Comparison of ENCODE assay signal across 16 mouse cellular contexts in the genomic region with DNA sequence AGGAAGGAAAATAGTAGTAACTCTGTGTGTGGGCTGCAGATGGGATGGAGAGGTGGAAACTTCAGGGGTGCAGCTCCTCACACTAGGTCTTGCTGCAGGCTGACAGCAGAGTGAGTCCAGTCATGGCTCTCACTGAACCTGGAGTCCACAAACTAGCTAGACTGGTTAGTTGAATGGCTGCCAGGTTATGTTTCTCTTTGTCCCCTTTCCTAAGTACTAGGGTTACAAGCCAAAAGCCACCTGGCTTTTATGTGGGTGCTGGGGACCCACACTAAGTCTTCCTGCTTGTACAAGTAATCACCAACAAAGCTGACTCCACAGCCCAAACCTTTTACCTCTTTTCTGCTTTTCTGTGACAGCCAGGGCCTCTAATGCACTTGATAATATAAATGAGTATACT.
"Had no signal": no experiment of that assay in that cellular context is flagged by ENCODE, and none has a peak within 500 bp of the region (broad histone marks: within the 10 kb centered on the region; RNA-seq: fewer than 3 reads in every experiment).

No protein-coding gene starts in this region.

- H3K9me3 ChIP-seq: intestine, embryonic 15.5 days; limb, embryonic 12.5 days; liver, embryonic 15.5 days; megakaryocyte, embryonic 14.5 days; midbrain, embryonic 12.5 days; neural tube, embryonic 13.5 days; stomach, embryonic 15.5 days had no signal

- H3K4me2 ChIP-seq: intestine, embryonic 15.5 days; limb, embryonic 12.5 days; liver, embryonic 15.5 days; midbrain, embryonic 12.5 days; neural tube, embryonic 13.5 days; stomach, embryonic 15.5 days had no signal

- H3K27me3 ChIP-seq: intestine, embryonic 15.5 days; limb, embryonic 12.5 days; liver, embryonic 15.5 days; megakaryocyte, embryonic 14.5 days; midbrain, embryonic 12.5 days; neural tube, embryonic 13.5 days; stomach, embryonic 15.5 days had no signal

- H3K9ac ChIP-seq: intestine, embryonic 15.5 days; limb, embryonic 12.5 days; liver, embryonic 15.5 days; midbrain, embryonic 12.5 days; neural tube, embryonic 13.5 days; stomach, embryonic 15.5 days had no signal

- H3K4me1 ChIP-seq: intestine, embryonic 15.5 days; limb, embryonic 12.5 days; liver, embryonic 15.5 days; midbrain, embryonic 12.5 days; neural tube, embryonic 13.5 days; stomach, embryonic 15.5 days had no signal

- DNase-seq: kidney, adult 8-10 months; kidney, postnatal 10 days; kidney, postnatal 4 days; liver; retina, postnatal 1 day; right cerebral cortex, postnatal 4 days; spleen, adult 18-20 months had no signal

- ATAC-seq: intestine, embryonic 15.5 days; midbrain, embryonic 16.5 days had no signal

- H3K27ac ChIP-seq: intestine, embryonic 15.5 days; layer of hippocampus, adult 2 months; limb, embryonic 12.5 days; liver, embryonic 15.5 days; midbrain, embryonic 12.5 days; neural tube, embryonic 13.5 days; stomach, embryonic 15.5 days had no signal

- H3K4me3 ChIP-seq: intestine, embryonic 15.5 days; layer of hippocampus, adult 2 months; limb, embryonic 12.5 days; liver, embryonic 15.5 days; megakaryocyte, embryonic 14.5 days; midbrain, embryonic 12.5 days; neural tube, embryonic 13.5 days; stomach, embryonic 15.5 days had no signal
